Mouse (Mus musculus): ENCODE data around the gene Cdc14b. TPM values are rescaled to one million over a fixed set of nuclear protein-coding genes. Genes with fewer than 3 reads are reported as not detected.

Gene Cdc14b
- polyA plus RNA-seq, 1 experiment from 2014 or later: 13.4 TPM

DNA sequence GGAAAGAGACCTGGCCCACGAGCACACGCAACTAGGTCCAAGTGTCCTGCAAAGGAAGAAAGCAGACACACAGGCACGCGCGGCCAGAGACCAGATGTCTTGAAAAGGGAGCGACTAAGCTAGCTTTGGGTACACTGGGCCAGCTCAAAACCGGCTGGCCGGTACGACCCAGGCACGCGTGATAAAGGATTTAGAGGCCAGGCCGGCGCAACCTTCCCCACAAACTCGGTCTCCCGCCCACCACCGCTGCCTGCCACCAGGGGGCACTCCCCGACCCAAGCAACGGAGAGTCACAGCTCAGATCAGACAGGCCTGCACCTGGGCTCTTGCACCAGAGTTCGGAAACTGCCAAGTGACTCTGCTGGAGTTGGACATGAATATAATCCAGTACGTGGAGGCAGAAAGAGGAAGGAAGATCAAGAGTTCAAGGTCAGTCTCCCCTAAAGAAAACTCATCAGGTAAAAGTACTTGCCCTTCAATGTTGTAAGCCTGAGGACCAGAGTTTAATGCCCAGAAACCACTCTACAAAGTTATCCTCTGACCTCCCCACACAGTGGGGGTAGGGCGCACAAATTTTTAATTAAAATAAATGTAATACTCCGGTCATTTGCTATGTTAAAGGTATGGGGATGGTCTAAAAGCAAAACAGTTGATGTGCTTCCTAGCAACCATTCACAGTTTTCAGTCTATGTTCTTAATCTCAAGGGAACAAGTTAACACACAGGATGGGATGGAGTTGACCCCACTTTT, 26.1 kb downstream of the Cdc14b start:
- H3K4me1 ChIP-seq (ENCODE audit: control insufficient read depth, insufficient read depth, low read length): no peaks in the 10 kb centered on the region
- H3K4me2 ChIP-seq (ENCODE audit: low read depth): peak overlapping the region; percentile 91
- H3K4me3 ChIP-seq (ENCODE audit: low read depth, low read length): peak overlapping the region; percentile 37
- WGBS: 8% methylated on average over 22 of the region's 22 CpGs
- ATAC-seq (ENCODE audit: insufficient read depth, low FRiP score, low TSS enrichment) (peak; percentile 79), DNase-seq (ENCODE audit: low spot score) (peak; percentile 84)
- no peaks in the 10 kb centered on the region for H3K27me3 ChIP-seq (ENCODE audit: control insufficient read depth, insufficient read depth, low read length)
- peak overlapping the region; percentile 44 for H3K9ac ChIP-seq (ENCODE audit: low read length)
- no peaks in the 10 kb centered on the region for H3K36me3 ChIP-seq (ENCODE audit: control insufficient read depth, insufficient read depth, low read length)
- no peak overlapping the region for H3K27ac ChIP-seq (ENCODE audit: low read depth, low read length)
- H3K9me3 ChIP-seq (ENCODE audit: control insufficient read depth, low read length): no peaks in the 10 kb centered on the region

- peak; percentile 72 for ATAC-seq (ENCODE audit: insufficient read depth, low FRiP score, low TSS enrichment)
- Histone ChIP-seq H3K4me2 (ENCODE audit: low read depth) (peak overlapping the region; percentile 91), H3K4me1 (ENCODE audit: control insufficient read depth, insufficient read depth, low read length) (no peaks in the 10 kb centered on the region), H3K4me3 (ENCODE audit: low read depth, low read length) (peak overlapping the region; percentile 37), H3K9me3 (ENCODE audit: control insufficient read depth, low read length) (no peaks in the 10 kb centered on the region), H3K36me3 (ENCODE audit: control insufficient read depth, insufficient read depth, low read length) (no peaks in the 10 kb centered on the region), H3K9ac (ENCODE audit: low read length) (peak overlapping the region; percentile 44), H3K27me3 (ENCODE audit: control insufficient read depth, insufficient read depth, low read length) (no peaks in the 10 kb centered on the region), H3K27ac (ENCODE audit: low read depth, low read length) (no peak overlapping the region)
- 2% methylated on average over 24 of the region's 24 CpGs for WGBS
- no peak for DNase-seq (ENCODE audit: low spot score)
Observed at GRCm38 (mm10) chr13:64248161-64248774, 26.8 kb downstream of the Cdc14b start.

- DNase-seq (ENCODE audit: low spot score) (no peak), ATAC-seq (ENCODE audit: insufficient read depth, low FRiP score, low TSS enrichment) (no peak)
- no peak overlapping the region for H3K9ac ChIP-seq (ENCODE audit: low read length)
- 92% methylated on average over 12 of the region's 12 CpGs for WGBS
- H3K27me3 ChIP-seq (ENCODE audit: control insufficient read depth, insufficient read depth, low read length): no peaks in the 10 kb centered on the region
- H3K36me3 ChIP-seq (ENCODE audit: control insufficient read depth, insufficient read depth, low read length): no peaks in the 10 kb centered on the region
- H3K9me3 ChIP-seq (ENCODE audit: control insufficient read depth, low read length): no peaks in the 10 kb centered on the region
- H3K4me1 ChIP-seq (ENCODE audit: control insufficient read depth, insufficient read depth, low read length): no peaks in the 10 kb centered on the region
- no peak overlapping the region for H3K27ac ChIP-seq (ENCODE audit: low read depth, low read length)
- H3K4me3 ChIP-seq (ENCODE audit: low read depth, low read length): no peak overlapping the region
- H3K4me2 ChIP-seq (ENCODE audit: low read depth): no peak overlapping the region
Observed at GRCm38 (mm10) chr13:64246106-64246505, 29.0 kb downstream of the Cdc14b start.

DNA sequence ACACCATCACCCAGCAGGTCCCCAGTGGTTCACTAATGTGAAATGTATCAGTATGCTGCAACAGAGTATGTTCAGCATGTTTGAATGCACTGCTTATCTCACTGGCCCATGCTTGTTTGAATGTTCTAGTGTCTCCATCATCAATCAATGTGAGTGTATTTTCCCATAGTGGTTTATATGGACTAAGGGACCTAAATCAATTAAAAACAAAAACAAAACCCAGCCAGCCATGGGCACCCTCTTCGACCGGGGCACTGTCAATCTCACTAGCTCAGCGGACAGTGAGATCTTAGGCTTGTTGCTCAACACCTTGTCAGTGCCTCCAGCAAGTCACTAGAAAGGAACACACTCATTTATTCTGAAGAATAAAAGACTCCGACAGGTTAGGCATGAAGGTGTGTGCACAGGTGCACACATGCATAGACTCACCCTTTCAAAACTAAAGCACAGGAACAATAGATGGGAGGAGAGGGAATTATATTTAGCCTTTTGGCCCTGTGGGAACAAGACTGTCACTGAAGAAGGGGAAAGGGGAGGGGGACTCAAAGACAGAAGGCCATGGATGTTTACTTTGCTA, 30.3 kb downstream of the Cdc14b start:
- WGBS: 90% methylated on average over 4 of the region's 4 CpGs
- H3K4me1 ChIP-seq (ENCODE audit: control insufficient read depth, insufficient read depth, low read length): no peaks in the 10 kb centered on the region
- H3K9me3 ChIP-seq (ENCODE audit: control insufficient read depth, low read length): no peaks in the 10 kb centered on the region
- no peak overlapping the region for H3K4me3 ChIP-seq (ENCODE audit: low read depth, low read length)
- no peak overlapping the region for H3K9ac ChIP-seq (ENCODE audit: low read length)
- H3K36me3 ChIP-seq (ENCODE audit: control insufficient read depth, insufficient read depth, low read length): no peaks in the 10 kb centered on the region
- H3K27me3 ChIP-seq (ENCODE audit: control insufficient read depth, insufficient read depth, low read length): no peaks in the 10 kb centered on the region
- H3K27ac ChIP-seq (ENCODE audit: low read depth, low read length): no peak overlapping the region
- no peak overlapping the region for H3K4me2 ChIP-seq (ENCODE audit: low read depth)
- ATAC-seq (ENCODE audit: insufficient read depth, low FRiP score, low TSS enrichment) (no peak), DNase-seq (ENCODE audit: low spot score) (no peak)

DNA sequence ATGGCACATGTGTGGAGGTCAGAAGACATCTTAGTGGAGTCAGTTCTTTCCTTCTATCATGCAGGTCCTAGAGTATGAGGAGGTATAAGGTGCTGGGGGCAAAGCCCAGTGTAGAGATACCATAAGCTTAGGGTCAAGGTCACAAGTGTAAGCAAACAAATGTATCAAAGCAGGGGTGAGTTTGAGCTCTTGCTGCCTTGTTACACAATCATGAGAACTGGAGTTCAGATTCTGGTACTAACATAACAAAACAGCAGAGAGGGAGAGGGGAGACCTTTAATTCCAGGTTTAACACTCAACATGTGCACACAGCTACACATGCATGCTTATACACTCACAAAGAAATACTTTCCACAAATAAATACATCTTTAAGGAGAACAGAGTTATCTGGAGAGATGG, 32.4 kb downstream of the Cdc14b start:
- no peak overlapping the region for H3K27ac ChIP-seq (ENCODE audit: low read depth, low read length)

GRCm38 (mm10) chr13:64240626-64241025, 34.5 kb downstream of the Cdc14b start:
- no peak for DNase-seq (ENCODE audit: low spot score)
- WGBS: 74% methylated on average over 7 of the region's 7 CpGs

More for the DNA sequence above, 32.4 kb downstream of the Cdc14b start:
- Histone ChIP-seq H3K4me2 (ENCODE audit: low read depth) (no peak overlapping the region), H3K9me3 (ENCODE audit: control insufficient read depth, low read length) (no peaks in the 10 kb centered on the region), H3K36me3 (ENCODE audit: control insufficient read depth, insufficient read depth, low read length) (no peaks in the 10 kb centered on the region), H3K9ac (ENCODE audit: low read length) (no peak overlapping the region), H3K4me3 (ENCODE audit: low read depth, low read length) (no peak overlapping the region), H3K27me3 (ENCODE audit: control insufficient read depth, insufficient read depth, low read length) (no peaks in the 10 kb centered on the region), H3K4me1 (ENCODE audit: control insufficient read depth, insufficient read depth, low read length) (no peaks in the 10 kb centered on the region)
- no peak for ATAC-seq (ENCODE audit: insufficient read depth, low FRiP score, low TSS enrichment)
- DNase-seq (ENCODE audit: low spot score): no peak

DNA sequence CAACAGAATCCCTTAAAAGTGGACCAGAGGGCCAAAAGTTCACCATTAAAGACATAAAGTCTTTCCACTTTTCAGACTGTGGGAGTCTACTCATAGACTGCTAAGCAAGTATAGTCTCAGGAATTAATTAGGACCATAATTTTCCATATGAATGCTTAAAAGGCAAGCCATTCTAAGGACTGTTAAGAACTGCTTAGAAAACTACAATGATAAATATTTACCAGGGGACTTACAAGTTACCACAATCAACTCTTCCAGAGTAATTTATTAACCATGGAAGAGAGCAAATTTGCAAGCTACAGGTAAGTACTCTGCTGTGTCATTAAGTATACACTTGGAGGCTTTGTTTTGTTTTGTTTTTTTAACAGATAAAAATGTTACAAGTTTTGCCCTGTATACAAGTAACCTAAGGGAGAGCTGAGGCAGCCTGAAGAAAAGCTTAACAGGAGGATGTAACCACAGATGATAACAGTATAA, 37.4 kb downstream of the Cdc14b start:
- no peak for ATAC-seq (ENCODE audit: insufficient read depth, low FRiP score, low TSS enrichment)
- no peaks in the 10 kb centered on the region for H3K36me3 ChIP-seq (ENCODE audit: control insufficient read depth, insufficient read depth, low read length)
- H3K4me2 ChIP-seq (ENCODE audit: low read depth): no peak overlapping the region

More at GRCm38 (mm10) chr13:64240626-64241025, 34.5 kb downstream of the Cdc14b start:
- no peak for ATAC-seq (ENCODE audit: insufficient read depth, low FRiP score, low TSS enrichment)
- no peaks in the 10 kb centered on the region for H3K36me3 ChIP-seq (ENCODE audit: control insufficient read depth, insufficient read depth, low read length)
- no peak overlapping the region for H3K4me2 ChIP-seq (ENCODE audit: low read depth)
- H3K9ac ChIP-seq (ENCODE audit: low read length): no peak overlapping the region
- H3K27ac ChIP-seq (ENCODE audit: low read depth, low read length): no peak overlapping the region
- no peaks in the 10 kb centered on the region for H3K27me3 ChIP-seq (ENCODE audit: control insufficient read depth, insufficient read depth, low read length)
- H3K9me3 ChIP-seq (ENCODE audit: control insufficient read depth, low read length): no peaks in the 10 kb centered on the region
- no peak overlapping the region for H3K4me3 ChIP-seq (ENCODE audit: low read depth, low read length)
- H3K4me1 ChIP-seq (ENCODE audit: control insufficient read depth, insufficient read depth, low read length): no peaks in the 10 kb centered on the region

DNA sequence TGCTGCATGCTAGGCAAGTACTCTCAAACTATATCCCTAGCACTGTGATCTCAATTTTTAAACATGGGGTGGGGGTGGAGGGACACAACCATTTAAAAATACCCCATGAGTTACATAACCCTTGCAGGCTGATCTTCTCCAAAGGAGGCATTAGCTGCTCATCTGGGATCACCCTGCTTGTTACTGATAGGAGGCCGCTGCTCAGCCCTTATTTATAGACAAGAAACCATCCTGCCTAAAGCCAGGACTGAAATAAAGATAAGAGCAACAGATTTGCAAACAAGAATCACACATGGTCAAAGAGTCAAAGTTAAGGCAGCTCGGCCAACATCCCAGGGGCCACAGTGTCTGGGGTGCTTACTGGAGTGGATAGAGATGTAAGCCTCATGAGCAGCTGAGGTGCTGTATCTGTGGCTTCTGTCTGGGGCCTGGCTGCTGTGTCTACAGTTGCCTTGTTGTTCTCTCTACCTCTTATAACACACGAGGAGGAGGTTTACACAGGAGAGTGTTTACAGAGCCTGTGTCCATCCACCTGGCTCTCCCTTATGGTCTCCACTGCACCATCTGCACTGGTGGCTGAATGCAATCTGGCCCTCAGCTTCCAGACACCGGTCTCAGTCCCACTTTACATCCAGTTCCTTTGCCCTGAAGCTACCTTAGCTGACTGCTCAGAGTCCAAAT, 38.0 kb downstream of the Cdc14b start:
- H3K9ac ChIP-seq (ENCODE audit: low read length): no peak overlapping the region
- DNase-seq (ENCODE audit: low spot score): no peak
- no peak overlapping the region for H3K4me2 ChIP-seq (ENCODE audit: low read depth)
- no peaks in the 10 kb centered on the region for H3K9me3 ChIP-seq (ENCODE audit: control insufficient read depth, low read length)
- H3K36me3 ChIP-seq (ENCODE audit: control insufficient read depth, insufficient read depth, low read length): no peaks in the 10 kb centered on the region
- no peak overlapping the region for H3K4me3 ChIP-seq (ENCODE audit: low read depth, low read length)
- H3K27me3 ChIP-seq (ENCODE audit: control insufficient read depth, insufficient read depth, low read length): no peaks in the 10 kb centered on the region
- no peak for ATAC-seq (ENCODE audit: insufficient read depth, low FRiP score, low TSS enrichment)
- no peaks in the 10 kb centered on the region for H3K4me1 ChIP-seq (ENCODE audit: control insufficient read depth, insufficient read depth, low read length)
- 68% methylated on average over 4 of the region's 4 CpGs for WGBS
- H3K27ac ChIP-seq (ENCODE audit: low read depth, low read length): no peak overlapping the region

More for the DNA sequence above, 37.4 kb downstream of the Cdc14b start:
- Histone ChIP-seq H3K27me3 (ENCODE audit: control insufficient read depth, insufficient read depth, low read length) (no peaks in the 10 kb centered on the region), H3K4me1 (ENCODE audit: control insufficient read depth, insufficient read depth, low read length) (no peaks in the 10 kb centered on the region), H3K4me3 (ENCODE audit: low read depth, low read length) (no peak overlapping the region), H3K27ac (ENCODE audit: low read depth, low read length) (no peak overlapping the region), H3K9me3 (ENCODE audit: control insufficient read depth, low read length) (no peaks in the 10 kb centered on the region), H3K9ac (ENCODE audit: low read length) (no peak overlapping the region)
- DNase-seq (ENCODE audit: low spot score): no peak

Data from neural tube, embryonic 11.5 days (tissue).